Mouse (Mus musculus) lung, embryonic 14.5 days (tissue): ENCODE results near the gene Tmed4. TPM values are rescaled to one million over a fixed set of nuclear protein-coding genes. Genes with fewer than 3 reads are reported as not detected.

Experiments used
- ATAC-seq: fragments of 200-750 bp; cut with Nextera tagmentation; 2 replicates; pipeline ENCODE4 v1.8.0; 2017; ENCODE audit warnings: mild to moderate bottlenecking, moderate TSS enrichment, moderate library complexity; ENCODE audit not compliant: insufficient read depth
- DNase-seq: peaks from one replicate; pipeline ENCODE4 v3.0.0-alpha.2; 2015
- H3K27ac ChIP-seq: fragments of 300-500 bp; sonication (generic); 2 replicates; pipeline ENCODE4 v1.5.1; 2014; ENCODE audit warnings: low read depth, mild to moderate bottlenecking, moderate library complexity
- H3K27me3 ChIP-seq: fragments of 300-500 bp; sonication (generic); 2 replicates; pipeline ENCODE4 v1.6.1; 2014; ENCODE audit warnings: low read length, control low read depth; ENCODE audit not compliant: insufficient read depth
- H3K36me3 ChIP-seq: fragments of 300-500 bp; sonication (generic); 2 replicates; pipeline ENCODE4 v1.6.1; 2014; ENCODE audit warnings: control low read depth; ENCODE audit not compliant: insufficient read depth
- H3K4me1 ChIP-seq: fragments of 300-500 bp; sonication (generic); 2 replicates; pipeline ENCODE4 v1.6.1; 2014; ENCODE audit warnings: antibody characterized with exemption, control low read depth; ENCODE audit not compliant: insufficient read depth
- H3K4me2 ChIP-seq: fragments of 300-500 bp; sonication (generic); 2 replicates; pipeline ENCODE4 v1.6.1; 2014; ENCODE audit warnings: mild to moderate bottlenecking
- H3K4me3 ChIP-seq: fragments of 300-500 bp; sonication (generic); 2 replicates; pipeline ENCODE4 v1.5.1; 2014; ENCODE audit warnings: low read depth, low read length
- H3K9ac ChIP-seq: fragments of 300-500 bp; sonication (generic); 2 replicates; pipeline ENCODE4 v1.6.1; 2014
- H3K9me3 ChIP-seq: fragments of 300-500 bp; sonication (generic); 2 replicates; pipeline ENCODE4 v1.6.1; 2016; ENCODE audit warnings: low read depth, low read length, control low read depth
- CTCF ChIP-seq: IDR thresholded peaks from 2 replicates; pipeline ENCODE4 v1.5.1; 2016; ENCODE audit warnings: antibody characterized with exemption, low read depth
- WGBS: fragments of 180-500 bp; shearing (Covaris S2); extraction: QIAGEN DNeasy Blood & Tissue Kit; methylation state at CpG from one replicate; pipeline ENCODE4 v1.1.7; 2014; 5-methylcytosine and 5-hydroxymethylcytosine counted together
- polyA plus RNA-seq: library from polyadenylated mRNA; unstranded; fragments of >200 nt; fragmentation: Nextera tagmentation; extraction: Ambion mirVana; gene quantifications from 2 replicates; pipeline ENCODE4 v1.2.1, GENCODE M21; 2014

Tmed4 gene
- polyA plus RNA-seq, 1 experiment from 2014 or later = 79.2 TPM

DNA sequence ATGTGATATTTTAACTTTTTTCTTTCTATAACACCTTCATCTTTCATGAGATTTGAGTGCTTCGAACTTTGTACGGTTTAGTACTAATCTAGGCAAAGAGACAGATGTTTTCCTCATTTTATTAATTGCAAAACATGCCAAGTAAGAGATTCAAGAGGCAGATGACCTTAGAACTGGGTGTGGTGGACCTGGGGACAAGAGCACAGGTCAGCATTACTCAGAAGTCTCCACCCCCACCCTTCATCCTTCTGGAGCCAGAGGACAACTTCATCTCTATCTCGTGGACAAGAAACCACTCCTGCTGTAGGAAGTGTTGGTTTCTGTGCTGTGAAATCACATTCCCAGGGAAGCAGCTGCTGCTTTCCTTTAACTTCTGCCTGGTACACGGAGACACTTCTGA is 33.5 kb upstream of the Tmed4 start:
- no peak for TF ChIP-seq CTCF
- no peaks in the 10 kb centered on the region for H3K27me3 ChIP-seq
- 87% methylated on average over 4 of the region's 4 CpGs for WGBS
- H3K36me3 ChIP-seq = peaks cover 25% of the 10 kb centered on the region
- H3K4me1 ChIP-seq = no peaks in the 10 kb centered on the region
- no peak for DNase-seq
- no peak overlapping the region for H3K9ac ChIP-seq
- H3K27ac ChIP-seq = no peak overlapping the region
- no peak for ATAC-seq
- no peak overlapping the region for H3K4me2 ChIP-seq
- H3K4me3 ChIP-seq = no peak overlapping the region
- H3K9me3 ChIP-seq = no peaks in the 10 kb centered on the region

- Histone ChIP-seq H3K4me1 (no peaks in the 10 kb centered on the region), H3K9me3 (no peaks in the 10 kb centered on the region), H3K36me3 (peaks cover 32% of the 10 kb centered on the region), H3K9ac (no peak overlapping the region), H3K27ac (no peak overlapping the region), H3K4me3 (no peak overlapping the region), H3K27me3 (no peaks in the 10 kb centered on the region), H3K4me2 (no peak overlapping the region)
- WGBS = 93% methylated on average over 1 of the region's 1 CpGs
- no peak for TF ChIP-seq CTCF
- no peak for ATAC-seq
- no peak for DNase-seq
Observed at GRCm38 (mm10) chr11:6305943-6306430, 31.3 kb upstream of the Tmed4 start.

- ATAC-seq (no peak), DNase-seq (no peak)
- no peaks in the 10 kb centered on the region for H3K9me3 ChIP-seq
- H3K27ac ChIP-seq = no peak overlapping the region
- no peaks in the 10 kb centered on the region for H3K4me1 ChIP-seq
- H3K27me3 ChIP-seq = no peaks in the 10 kb centered on the region
- no peak overlapping the region for H3K4me3 ChIP-seq
- no peak overlapping the region for H3K9ac ChIP-seq
- 93% methylated on average over 2 of the region's 2 CpGs for WGBS
- H3K4me2 ChIP-seq = no peak overlapping the region
- no peak for TF ChIP-seq CTCF
- peaks cover 62% of the 10 kb centered on the region for H3K36me3 ChIP-seq
Observed at GRCm38 (mm10) chr11:6302793-6303192, 28.1 kb upstream of the Tmed4 start.

GRCm38 (mm10) chr11:6299435-6299834 is 24.8 kb upstream of the Tmed4 start:
- Histone ChIP-seq H3K27ac (no peak overlapping the region), H3K36me3 (peaks cover 61% of the 10 kb centered on the region), H3K27me3 (no peaks in the 10 kb centered on the region), H3K4me3 (no peak overlapping the region), H3K4me1 (no peaks in the 10 kb centered on the region), H3K9ac (no peak overlapping the region), H3K9me3 (no peaks in the 10 kb centered on the region), H3K4me2 (no peak overlapping the region)
- no peak for ATAC-seq
- TF ChIP-seq CTCF = no peak
- DNase-seq = no peak
- WGBS = 79% methylated on average over 2 of the region's 2 CpGs

DNA sequence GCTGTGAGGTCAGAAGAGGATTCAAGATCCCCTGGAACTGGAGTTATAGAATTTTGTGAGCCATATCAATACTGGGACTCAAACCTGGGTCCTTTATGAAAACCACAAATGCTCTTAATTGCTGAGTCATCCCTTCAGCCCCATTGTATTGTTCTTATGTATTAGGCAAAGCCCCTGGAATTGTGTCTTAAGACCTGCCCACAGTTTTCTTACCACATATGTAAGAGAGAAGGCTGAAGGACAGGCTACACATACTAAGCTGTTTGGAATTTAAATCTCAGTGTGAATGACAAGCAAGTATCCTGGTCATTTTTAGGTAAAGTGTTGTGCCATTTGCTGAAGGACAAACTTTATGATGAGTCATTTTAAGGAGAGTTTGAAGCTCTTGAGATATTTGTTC is 21.4 kb upstream of the Tmed4 start:
- peaks cover 3% of the 10 kb centered on the region; the same call in 1 of the 2 replicates for H3K4me1 ChIP-seq
- no peak overlapping the region for H3K4me3 ChIP-seq
- no peak overlapping the region for H3K27ac ChIP-seq
- no peaks in the 10 kb centered on the region for H3K27me3 ChIP-seq
- no peak overlapping the region for H3K4me2 ChIP-seq
- no peak for TF ChIP-seq CTCF
- ATAC-seq = no peak
- H3K36me3 ChIP-seq = peaks cover 42% of the 10 kb centered on the region
- no peaks in the 10 kb centered on the region for H3K9me3 ChIP-seq
- no peak for DNase-seq
- no peak overlapping the region for H3K9ac ChIP-seq

- Histone ChIP-seq H3K36me3 (peaks cover 28% of the 10 kb centered on the region), H3K9ac (no peak overlapping the region), H3K9me3 (no peaks in the 10 kb centered on the region), H3K4me1 (peaks cover 3% of the 10 kb centered on the region; the same call in 1 of the 2 replicates), H3K27me3 (no peaks in the 10 kb centered on the region), H3K27ac (no peak overlapping the region), H3K4me2 (no peak overlapping the region), H3K4me3 (no peak overlapping the region)
- ATAC-seq = no peak
- DNase-seq = no peak
- TF ChIP-seq CTCF = no peak
- WGBS = 85% methylated on average over 4 of the region's 4 CpGs
Observed at GRCm38 (mm10) chr11:6294632-6295031, 20.0 kb upstream of the Tmed4 start.

DNA sequence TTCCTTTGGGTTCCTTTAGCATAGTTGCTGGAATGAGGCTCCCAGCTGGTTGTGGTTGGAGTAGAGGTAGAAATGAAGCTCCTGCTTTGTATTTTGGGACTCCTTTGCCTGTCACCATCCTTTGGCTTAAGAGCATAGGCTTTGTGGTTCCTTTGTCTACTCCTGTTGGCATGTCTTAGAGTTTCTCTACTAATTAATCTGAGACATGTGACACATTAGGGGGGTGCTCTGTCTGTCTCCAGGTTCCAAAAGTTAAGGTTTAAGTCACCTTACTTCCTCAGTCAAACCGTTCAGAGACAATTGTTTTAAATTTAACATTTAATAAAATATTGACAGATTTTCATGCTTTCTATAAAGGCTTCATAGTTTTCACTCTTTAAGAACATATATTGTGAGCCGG is 18.9 kb upstream of the Tmed4 start:
- Histone ChIP-seq H3K9ac (no peak overlapping the region), H3K27ac (no peak overlapping the region), H3K4me1 (peaks cover 3% of the 10 kb centered on the region; the same call in 1 of the 2 replicates), H3K4me3 (no peak overlapping the region), H3K4me2 (no peak overlapping the region), H3K27me3 (no peaks in the 10 kb centered on the region), H3K9me3 (no peaks in the 10 kb centered on the region), H3K36me3 (peaks cover 18% of the 10 kb centered on the region)
- ATAC-seq (no peak), DNase-seq (no peak)
- TF ChIP-seq CTCF = no peak
- WGBS = 96% methylated on average over 2 of the region's 2 CpGs

- ATAC-seq (no peak), DNase-seq (no peak)
- WGBS = 83% methylated on average over 4 of the region's 4 CpGs
- Histone ChIP-seq H3K36me3 (peaks cover 12% of the 10 kb centered on the region), H3K9me3 (no peaks in the 10 kb centered on the region), H3K9ac (no peak overlapping the region), H3K4me1 (peaks cover 3% of the 10 kb centered on the region; the same call in 1 of the 2 replicates), H3K27me3 (no peaks in the 10 kb centered on the region), H3K27ac (no peak overlapping the region), H3K4me3 (peak overlapping the region; percentile 79; the same call in 1 of the 2 replicates), H3K4me2 (peak overlapping the region; percentile 82)
- TF ChIP-seq CTCF = no peak
Observed at GRCm38 (mm10) chr11:6292988-6293349, 18.3 kb upstream of the Tmed4 start.
